Mouse (Mus musculus) forebrain, embryonic 15.5 days (tissue): ENCODE data around the gene Nup107. TPM values are rescaled to one million over a fixed set of nuclear protein-coding genes. Genes with fewer than 3 reads are reported as not detected.

ENCODE experiments used
- ATAC-seq: fragments of 200-750 bp; cut with Nextera tagmentation; replicated peaks from 2 replicates; pipeline ENCODE4 v1.8.0; 2017; ENCODE audit warnings: mild to moderate bottlenecking, moderate TSS enrichment, moderate library complexity
- H3K27ac ChIP-seq: fragments of 300-500 bp; sonication (generic); replicated peaks from 2 replicates; pipeline ENCODE4 v1.5.1; 2015; ENCODE audit warnings: mild to moderate bottlenecking, inconsistent platforms
- H3K27me3 ChIP-seq: fragments of 300-500 bp; sonication (generic); 2 replicates; pipeline ENCODE4 v1.6.1; 2015; ENCODE audit warnings: inconsistent platforms
- H3K36me3 ChIP-seq: fragments of 300-500 bp; sonication (generic); 2 replicates; pipeline ENCODE4 v1.6.1; 2015; ENCODE audit warnings: mild to moderate bottlenecking, inconsistent platforms
- H3K4me1 ChIP-seq: fragments of 300-500 bp; sonication (generic); 2 replicates; pipeline ENCODE4 v1.6.1; 2015; ENCODE audit warnings: inconsistent platforms
- H3K4me2 ChIP-seq: fragments of 300-500 bp; sonication (generic); replicated peaks from 2 replicates; pipeline ENCODE4 v1.6.1; 2015; ENCODE audit warnings: mild to moderate bottlenecking, inconsistent platforms
- H3K4me3 ChIP-seq: fragments of 300-500 bp; sonication (generic); 2 replicates; pipeline ENCODE4 v1.5.1; 2015; ENCODE audit warnings: mild to moderate bottlenecking, inconsistent platforms
- H3K9ac ChIP-seq: fragments of 300-500 bp; sonication (generic); replicated peaks from 2 replicates; pipeline ENCODE4 v1.6.1; 2015; ENCODE audit warnings: mild to moderate bottlenecking, inconsistent platforms
- H3K9me3 ChIP-seq: fragments of 300-500 bp; sonication (generic); 2 replicates; pipeline ENCODE4 v1.6.1; 2016; ENCODE audit warnings: inconsistent platforms
- WGBS: fragments of 180-500 bp; shearing (Covaris S2); methylation state at CpG from one replicate; pipeline ENCODE4 v1.1.7; 2015; ENCODE audit warnings: mixed read lengths; 5-methylcytosine and 5-hydroxymethylcytosine counted together
- polyA plus RNA-seq: library from polyadenylated mRNA; unstranded; fragments of >200 nt; fragmentation: Nextera tagmentation; extraction: Ambion mirVana; gene quantifications from 2 replicates; pipeline ENCODE4 v1.2.1, GENCODE M21; 2015

Gene Nup107
- polyA plus RNA-seq, 1 experiment from 2014 or later, result 59.5 TPM

DNA sequence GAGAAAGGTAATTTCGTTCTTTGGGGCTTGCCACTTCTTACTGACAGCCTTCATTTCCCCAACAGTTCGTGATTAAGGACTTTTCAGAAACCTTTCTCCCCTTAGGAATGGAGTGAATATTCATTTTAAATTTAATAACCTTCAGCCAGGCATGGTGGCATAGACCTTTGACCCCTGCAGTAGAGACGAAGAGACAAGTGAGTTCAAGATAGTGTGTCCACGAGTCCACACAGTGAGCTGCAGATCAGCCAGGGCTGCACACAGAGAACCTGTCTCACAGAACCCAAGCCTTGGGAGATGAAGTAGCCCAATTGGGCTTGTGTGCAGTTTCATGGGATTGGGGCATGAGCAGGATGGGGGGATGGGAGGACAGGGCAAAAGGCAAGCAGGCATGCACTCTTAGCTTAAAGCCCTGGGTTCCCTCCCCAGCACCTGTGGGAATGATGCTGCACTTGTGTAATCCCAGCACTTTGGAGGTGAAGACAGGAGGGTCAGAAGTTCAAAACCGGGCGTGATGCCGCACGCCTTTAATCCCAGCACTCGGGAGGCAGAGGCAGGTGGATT lies 80.2 kb downstream of the Nup107 start:
- H3K9ac ChIP-seq, result no peak overlapping the region
- no peak for ATAC-seq
- 88% methylated on average over 9 of the region's 9 CpGs for WGBS
- no peak overlapping the region for H3K27ac ChIP-seq
- H3K27me3 ChIP-seq, result no peaks in the 10 kb centered on the region
- H3K4me2 ChIP-seq, result no peak overlapping the region
- H3K4me1 ChIP-seq, result peaks cover 18% of the 10 kb centered on the region
- no peak overlapping the region for H3K4me3 ChIP-seq
- peaks cover 3% of the 10 kb centered on the region; the same call in 1 of the 2 replicates for H3K36me3 ChIP-seq
- H3K9me3 ChIP-seq, result no peaks in the 10 kb centered on the region

- Histone ChIP-seq H3K4me2 (peak overlapping the region; percentile 54), H3K36me3 (peaks cover 10% of the 10 kb centered on the region), H3K4me3 (peak overlapping the region; percentile 99), H3K4me1 (peaks cover 24% of the 10 kb centered on the region), H3K27me3 (no peaks in the 10 kb centered on the region), H3K9me3 (no peaks in the 10 kb centered on the region), H3K9ac (peak overlapping the region; percentile 100; the same call in 1 of the 2 replicates), H3K27ac (no peak overlapping the region)
- 69% methylated on average over 5 of the region's 5 CpGs for WGBS
- ATAC-seq, result no peak
These were observed 81.1 kb downstream of the Nup107 start for GRCm38 (mm10) chr10:117711408-117711807.

- H3K4me1 ChIP-seq, result peaks cover 27% of the 10 kb centered on the region
- peak within 1 kb of the TSS; percentile 99 for H3K27ac ChIP-seq
- peaks cover 14% of the 10 kb centered on the region for H3K36me3 ChIP-seq
- H3K4me2 ChIP-seq, result peak within 1 kb of the TSS; percentile 64
- peak within 1 kb of the TSS; percentile 100 for H3K9ac ChIP-seq
- peak; percentile 95 for ATAC-seq
- no peaks in the 10 kb centered on the region for H3K9me3 ChIP-seq
- H3K27me3 ChIP-seq, result no peaks in the 10 kb centered on the region
- under 1% methylated on average over 52 of the region's 52 CpGs for WGBS
- H3K4me3 ChIP-seq, result peak within 1 kb of the TSS; percentile 99
These were observed 81.8 kb downstream of the Nup107 start, which contains the start of gene Mdm2 for GRCm38 (mm10) chr10:117710604-117711141. Gene Mdm2 (minus strand): TSS chr10:117710758.

DNA sequence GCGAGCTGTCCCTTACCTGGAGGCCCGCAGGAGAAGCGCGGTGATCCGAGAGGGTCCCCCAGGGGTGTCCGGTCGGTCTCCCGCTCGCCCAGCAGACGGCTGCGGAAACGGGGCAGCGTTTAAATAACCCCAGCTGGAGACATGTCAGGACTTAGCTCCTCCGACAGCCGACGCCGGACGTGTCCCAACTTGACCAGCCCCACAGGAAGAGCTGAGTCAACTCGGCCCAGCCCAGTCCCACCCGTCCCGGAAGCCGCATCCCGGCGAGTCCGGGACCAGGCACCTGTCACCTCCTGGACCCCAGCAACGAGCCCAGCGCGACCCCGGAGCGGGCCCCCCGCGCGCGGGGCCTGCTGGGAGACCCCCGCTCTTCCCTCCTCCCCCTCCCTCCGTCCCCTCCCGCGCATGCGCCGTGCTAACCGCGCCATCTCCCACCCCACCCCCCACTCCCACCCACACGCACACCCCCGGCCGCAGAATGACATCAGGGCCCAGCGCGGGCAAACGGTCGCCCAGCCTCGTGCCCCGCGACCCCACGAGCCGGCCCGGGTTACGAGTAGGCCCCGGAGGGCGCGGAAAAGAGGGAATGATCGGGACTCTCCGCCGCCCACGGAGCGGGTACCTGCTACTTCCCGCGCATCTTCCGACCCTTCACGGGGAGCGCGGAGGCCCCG lies 82.4 kb downstream of the Nup107 start:
- Histone ChIP-seq H3K36me3 (peaks cover 20% of the 10 kb centered on the region), H3K9ac (peak overlapping the region; percentile 100)
- WGBS, result under 1% methylated on average over 57 of the region's 71 CpGs

GRCm38 (mm10) chr10:117709326-117709830 lies 83.1 kb downstream of the Nup107 start:
- H3K36me3 ChIP-seq, result peaks cover 27% of the 10 kb centered on the region
- H3K27ac ChIP-seq, result peak overlapping the region; percentile 99; the same call in 1 of the 2 replicates
- no peaks in the 10 kb centered on the region for H3K27me3 ChIP-seq
- peaks cover 27% of the 10 kb centered on the region for H3K4me1 ChIP-seq
- no peaks in the 10 kb centered on the region for H3K9me3 ChIP-seq
- ATAC-seq, result no peak
- H3K4me2 ChIP-seq, result peak overlapping the region; percentile 64
- H3K4me3 ChIP-seq, result peak overlapping the region; percentile 99
- 56% methylated on average over 12 of the region's 12 CpGs for WGBS
- peak overlapping the region; percentile 100 for H3K9ac ChIP-seq

More for the DNA sequence above, 82.4 kb downstream of the Nup107 start:
- no peaks in the 10 kb centered on the region for H3K9me3 ChIP-seq
- H3K4me1 ChIP-seq, result peaks cover 27% of the 10 kb centered on the region
- no peaks in the 10 kb centered on the region for H3K27me3 ChIP-seq
- peak; percentile 81 for ATAC-seq
- peak overlapping the region; percentile 99 for H3K4me3 ChIP-seq
- H3K4me2 ChIP-seq, result peak overlapping the region; percentile 64
- H3K27ac ChIP-seq, result peak overlapping the region; percentile 99

GRCm38 (mm10) chr10:117708856-117709255 lies 83.6 kb downstream of the Nup107 start:
- Histone ChIP-seq H3K9me3 (no peaks in the 10 kb centered on the region), H3K27ac (no peak overlapping the region), H3K4me3 (peak overlapping the region; percentile 99), H3K4me2 (peak overlapping the region; percentile 64), H3K27me3 (no peaks in the 10 kb centered on the region), H3K36me3 (peaks cover 31% of the 10 kb centered on the region), H3K9ac (no peak overlapping the region; the same call in 1 of the 2 replicates), H3K4me1 (peaks cover 27% of the 10 kb centered on the region)
- no peak for ATAC-seq
- WGBS, result 90% methylated on average over 9 of the region's 9 CpGs

DNA sequence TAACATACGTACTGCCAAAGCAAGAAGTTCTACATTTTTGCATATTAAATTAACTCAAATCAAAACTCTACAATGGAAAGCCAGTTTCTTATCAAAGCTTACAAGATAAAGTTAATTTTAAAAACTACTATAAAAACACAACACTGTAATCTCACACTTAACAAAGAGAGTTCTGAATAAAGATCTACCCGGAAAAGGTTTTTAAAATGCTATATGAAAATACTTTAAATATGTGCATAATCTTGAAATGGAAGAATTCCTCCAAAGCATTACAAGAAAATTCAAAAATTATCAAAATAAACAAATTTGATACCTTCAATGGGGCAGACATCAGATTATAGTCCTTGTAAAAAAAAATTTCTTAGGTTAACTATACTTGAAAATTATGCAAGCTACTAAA lies 84.1 kb downstream of the Nup107 start:
- no peak overlapping the region for H3K27ac ChIP-seq
- no peaks in the 10 kb centered on the region for H3K9me3 ChIP-seq
- H3K36me3 ChIP-seq, result peaks cover 35% of the 10 kb centered on the region
- H3K4me1 ChIP-seq, result peaks cover 27% of the 10 kb centered on the region
- ATAC-seq, result no peak
- no peak overlapping the region for H3K4me2 ChIP-seq
- no peak overlapping the region for H3K4me3 ChIP-seq
- H3K9ac ChIP-seq, result no peak overlapping the region
- WGBS, result 96% methylated on average over 2 of the region's 2 CpGs
- no peaks in the 10 kb centered on the region for H3K27me3 ChIP-seq

GRCm38 (mm10) chr10:117707114-117707838 lies 85.2 kb downstream of the Nup107 start:
- Histone ChIP-seq H3K36me3 (peaks cover 45% of the 10 kb centered on the region), H3K27me3 (no peaks in the 10 kb centered on the region), H3K4me3 (no peak overlapping the region), H3K9ac (no peak overlapping the region), H3K27ac (no peak overlapping the region), H3K4me2 (no peak overlapping the region), H3K9me3 (no peaks in the 10 kb centered on the region), H3K4me1 (peaks cover 27% of the 10 kb centered on the region)
- WGBS, result 95% methylated on average over 2 of the region's 2 CpGs
- no peak for ATAC-seq

- Histone ChIP-seq H3K4me3 (no peak overlapping the region), H3K27ac (no peak overlapping the region), H3K4me1 (peaks cover 24% of the 10 kb centered on the region), H3K9me3 (no peaks in the 10 kb centered on the region), H3K36me3 (peaks cover 53% of the 10 kb centered on the region), H3K9ac (no peak overlapping the region), H3K27me3 (no peaks in the 10 kb centered on the region), H3K4me2 (no peak overlapping the region)
- no peak for ATAC-seq
- 93% methylated on average over 6 of the region's 6 CpGs for WGBS
These were observed 86.1 kb downstream of the Nup107 start for GRCm38 (mm10) chr10:117706440-117706839.

- no peaks in the 10 kb centered on the region for H3K9me3 ChIP-seq
- H3K4me2 ChIP-seq, result no peak overlapping the region
- H3K36me3 ChIP-seq, result peaks cover 58% of the 10 kb centered on the region
- no peak for ATAC-seq
- peaks cover 20% of the 10 kb centered on the region for H3K4me1 ChIP-seq
- no peak overlapping the region for H3K9ac ChIP-seq
- H3K4me3 ChIP-seq, result no peak overlapping the region
- H3K27ac ChIP-seq, result no peak overlapping the region
- no peaks in the 10 kb centered on the region for H3K27me3 ChIP-seq
These were observed 86.7 kb downstream of the Nup107 start for GRCm38 (mm10) chr10:117705806-117706205.

DNA sequence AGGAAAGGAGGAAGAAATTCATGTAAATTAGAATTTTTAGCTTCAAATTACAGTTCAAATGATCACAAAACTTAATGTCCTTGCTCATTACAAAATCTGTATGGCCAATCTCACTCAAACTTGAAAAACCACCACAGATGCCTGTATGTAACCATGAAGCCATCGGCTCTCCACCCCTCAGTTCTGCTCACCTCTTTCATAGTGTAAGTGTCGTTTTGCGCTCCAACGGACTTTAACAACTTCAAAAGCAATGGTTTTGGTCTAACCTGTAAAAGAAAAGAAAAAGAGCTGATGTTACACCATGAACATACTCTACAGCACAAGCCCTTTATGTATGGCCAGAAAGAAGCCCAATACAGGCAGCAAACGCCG lies 87.6 kb downstream of the Nup107 start:
- Histone ChIP-seq H3K27ac (no peak overlapping the region), H3K9ac (no peak overlapping the region), H3K27me3 (no peaks in the 10 kb centered on the region), H3K4me2 (no peak overlapping the region), H3K36me3 (peaks cover 66% of the 10 kb centered on the region), H3K4me3 (no peak overlapping the region), H3K4me1 (peaks cover 20% of the 10 kb centered on the region), H3K9me3 (no peaks in the 10 kb centered on the region)
- no peak for ATAC-seq
- WGBS, result 94% methylated on average over 6 of the region's 6 CpGs
